Mouse (Mus musculus) bone marrow, adult 2 months (tissue): ENCODE data around the gene Apbb1ip. TPM values are rescaled to one million over a fixed set of nuclear protein-coding genes. Genes with fewer than 3 reads are reported as not detected.
"Not testable (repeated sequence)": the region's sequence is repeated elsewhere in the genome, so short reads cannot be mapped to it uniquely, and the experiment has no call there.

Experiments
- H3K27ac ChIP-seq: fragments of 200-500 bp; 2 replicates; pipeline ENCODE4 v1.5.1; 2012; ENCODE audit warnings: low read depth, mild to moderate bottlenecking, control low read depth, inconsistent platforms, low read length; ENCODE audit not compliant: control insufficient read depth, poor library complexity, insufficient read depth
- H3K4me1 ChIP-seq: fragments of 200-500 bp; 2 replicates; pipeline ENCODE4 v1.6.1; 2011; ENCODE audit warnings: low read length; ENCODE audit not compliant: control insufficient read depth, insufficient read depth
- H3K4me3 ChIP-seq: fragments of 200-500 bp; replicated peaks from 2 replicates; pipeline ENCODE3; 2011; ENCODE audit warnings: mild to moderate bottlenecking, low read depth, low read length, control low read depth; ENCODE audit not compliant: control insufficient read depth
- CTCF ChIP-seq: fragments of 200-500 bp; IDR thresholded peaks from 2 replicates; pipeline ENCODE4 v1.5.1; 2011; ENCODE audit warnings: low read length, control low read depth; ENCODE audit not compliant: control insufficient read depth, insufficient read depth
- POLR2A ChIP-seq: fragments of 200-500 bp; IDR thresholded peaks from 2 replicates; pipeline ENCODE4 v1.6.1; 2011; ENCODE audit warnings: low read depth, mild to moderate bottlenecking, control low read depth, low read length, borderline replicate concordance; ENCODE audit not compliant: control insufficient read depth
- WGBS: fragments of 180-500 bp; shearing (Covaris S2); methylation state at CpG from one replicate; pipeline ENCODE4 v1.1.7; 2018; 5-methylcytosine and 5-hydroxymethylcytosine counted together
- polyA plus RNA-seq: library from polyadenylated mRNA; stranded (reverse); fragments of >200 nt; gene quantifications from 2 replicates; pipeline ENCODE4 v1.2.4, GENCODE M21; 2011; ENCODE audit warnings: low replicate concordance; ENCODE audit not compliant: missing spikeins, insufficient read depth, insufficient read length

Apbb1ip gene
- polyA plus RNA-seq, 1 experiment, result 45.8 TPM

DNA sequence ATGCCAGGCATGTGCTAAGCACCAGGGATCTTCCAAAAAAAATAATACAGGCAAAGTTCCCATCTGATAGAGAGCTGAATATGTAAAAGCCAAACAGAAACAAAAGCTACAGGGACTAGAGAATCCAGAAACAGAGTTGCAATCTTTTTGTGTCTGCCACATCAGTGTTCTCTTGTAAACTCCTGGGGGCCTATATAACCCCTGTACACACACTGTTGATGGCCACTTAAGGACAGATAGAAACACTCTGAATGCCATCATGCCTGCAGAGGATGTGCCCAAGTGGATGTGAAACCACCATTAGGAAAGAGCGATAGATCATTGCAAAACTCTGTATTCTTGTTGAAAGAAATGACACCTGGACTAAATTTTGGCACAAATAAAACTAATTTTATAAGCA is 91.9 kb downstream of the Apbb1ip start:
- 89% methylated on average over 1 of the region's 1 CpGs for WGBS
- Histone ChIP-seq H3K4me1 (no peaks in the 10 kb centered on the region), H3K4me3 (no peak overlapping the region), H3K27ac (no peak overlapping the region)
- no peak for TF ChIP-seq POLR2A
- no peak for TF ChIP-seq CTCF

DNA sequence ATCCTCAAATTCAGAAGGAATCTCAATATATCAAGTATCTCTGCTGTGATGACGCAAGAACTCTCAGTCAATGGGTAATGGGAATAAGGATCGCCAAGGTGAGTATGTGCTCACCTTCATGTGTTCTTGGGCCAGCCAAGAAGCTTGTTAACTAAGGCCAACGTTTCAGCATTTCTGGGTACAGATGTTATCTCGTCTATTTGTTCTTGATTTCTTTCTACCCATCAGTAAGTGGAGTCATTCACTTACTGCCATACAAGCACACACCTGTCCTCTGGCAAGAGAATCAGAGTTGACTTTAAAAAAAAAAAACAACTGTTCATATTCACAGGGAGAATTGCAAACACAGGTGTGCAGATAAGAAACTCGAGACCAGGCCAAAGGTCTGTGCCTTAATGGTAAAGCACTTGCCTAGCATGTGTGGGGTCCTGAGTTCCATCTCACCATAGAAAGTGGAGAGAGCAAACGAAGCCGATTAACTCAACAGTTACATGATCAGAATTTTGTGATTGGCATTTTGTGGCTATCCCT is 93.1 kb downstream of the Apbb1ip start:
- Histone ChIP-seq H3K4me1 (no peaks in the 10 kb centered on the region), H3K4me3 (no peak overlapping the region), H3K27ac (no peak overlapping the region)
- TF ChIP-seq POLR2A (no peak), CTCF (no peak)
- WGBS, result 82% methylated on average over 7 of the region's 7 CpGs

- H3K27ac ChIP-seq, result no peak overlapping the region
- TF ChIP-seq CTCF, result no peak
- TF ChIP-seq POLR2A, result no peak
- no peak overlapping the region for H3K4me3 ChIP-seq
- 87% methylated on average over 1 of the region's 1 CpGs for WGBS
- no peaks in the 10 kb centered on the region for H3K4me1 ChIP-seq
These were observed 99.3 kb downstream of the Apbb1ip start for GRCm38 (mm10) chr2:22873159-22873558.

- Histone ChIP-seq H3K27ac (no peak overlapping the region), H3K4me1 (no peaks in the 10 kb centered on the region), H3K4me3 (no peak overlapping the region)
- TF ChIP-seq POLR2A (no peak), CTCF (no peak)
- WGBS, result 89% methylated on average over 10 of the region's 10 CpGs
These were observed 100.7 kb downstream of the Apbb1ip start for GRCm38 (mm10) chr2:22874628-22875027.

- no peak overlapping the region for H3K4me3 ChIP-seq
- no peaks in the 10 kb centered on the region for H3K4me1 ChIP-seq
- H3K27ac ChIP-seq, result no peak overlapping the region
- no peak for TF ChIP-seq POLR2A
- TF ChIP-seq CTCF, result no peak
- 82% methylated on average over 3 of the region's 3 CpGs for WGBS
These were observed 102.7 kb downstream of the Apbb1ip start for GRCm38 (mm10) chr2:22876614-22877013.

DNA sequence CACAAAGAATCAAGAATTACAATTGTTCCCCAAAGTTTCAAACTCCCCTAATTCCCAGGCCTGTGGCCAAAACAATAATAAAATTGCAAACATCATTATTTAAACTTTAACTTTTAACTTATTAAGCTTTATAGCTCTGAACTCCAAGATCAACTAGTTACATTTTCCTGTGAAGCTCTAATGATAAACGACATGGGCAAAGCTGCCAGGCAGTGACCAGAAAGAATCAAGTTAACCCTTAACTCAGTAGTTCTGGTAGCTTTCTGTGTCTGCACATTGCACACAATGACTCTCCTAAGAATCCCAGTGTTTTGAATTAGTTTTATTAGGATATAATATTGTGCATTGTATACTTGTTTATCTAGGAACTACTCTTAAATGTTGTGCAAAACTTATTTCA is 104.9 kb downstream of the Apbb1ip start:
- no peak overlapping the region for H3K4me3 ChIP-seq
- 25% methylated on average over 1 of the region's 1 CpGs for WGBS
- TF ChIP-seq POLR2A (no peak), CTCF (no peak)
- no peak overlapping the region for H3K27ac ChIP-seq
- H3K4me1 ChIP-seq, result no peaks in the 10 kb centered on the region

DNA sequence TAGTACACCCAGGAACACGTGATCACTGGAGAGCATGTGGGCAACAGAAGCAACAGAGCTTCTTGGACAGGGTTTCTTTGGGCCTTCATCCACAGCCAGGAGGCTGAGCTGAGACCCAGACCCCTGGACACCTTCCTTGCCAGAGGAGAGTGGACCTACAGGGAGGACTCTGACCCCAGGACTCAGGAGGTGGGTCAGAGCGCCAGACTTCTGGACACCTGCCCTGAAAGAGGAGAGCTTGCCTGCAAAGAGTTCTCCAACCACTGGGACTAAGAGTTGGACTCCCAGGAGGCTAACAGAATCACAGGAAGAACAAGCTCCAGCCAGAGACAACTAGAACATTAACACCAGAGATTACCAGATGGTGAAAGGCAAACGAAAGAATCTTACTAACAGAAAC is 106.8 kb downstream of the Apbb1ip start:
- not testable (repeated sequence) for H3K4me3 ChIP-seq, H3K4me1 ChIP-seq, H3K27ac ChIP-seq
- WGBS, result 79% methylated on average over 3 of the region's 3 CpGs

DNA sequence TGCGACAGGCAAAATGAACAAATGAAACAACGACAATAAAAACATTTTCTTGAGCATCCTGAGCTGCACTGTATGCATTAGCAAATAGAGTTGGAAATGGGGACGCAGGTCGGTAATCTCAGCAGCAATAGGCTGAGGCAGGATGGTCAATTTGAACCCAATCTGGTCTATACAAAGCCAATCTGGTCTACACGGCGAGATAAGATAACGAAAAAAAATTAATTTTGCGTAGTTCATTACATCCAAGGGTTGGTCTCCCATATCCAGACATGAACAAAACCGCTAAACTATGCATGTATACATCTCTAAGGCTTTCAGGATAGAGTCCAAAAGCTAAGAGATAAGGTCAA is 121.0 kb downstream of the Apbb1ip start:
- 15% methylated on average over 9 of the region's 9 CpGs for WGBS
- TF ChIP-seq CTCF (no peak), POLR2A (no peak)
- no peaks in the 10 kb centered on the region for H3K4me1 ChIP-seq
- peak overlapping the region; percentile 85 for H3K27ac ChIP-seq
- H3K4me3 ChIP-seq, result peak overlapping the region; percentile 95
